Mouse (Mus musculus): ENCODE data around the gene Arl3. TPM values are rescaled to one million over a fixed set of nuclear protein-coding genes. Genes with fewer than 3 reads are reported as not detected.
"Not testable (repeated sequence)": the region's sequence is repeated elsewhere in the genome, so short reads cannot be mapped to it uniquely, and the experiment has no call there.

Gene Arl3
- total and polyA plus RNA-seq, 3 experiments, result 24.1 to 46.5 (median 45.3) TPM

GRCm38 (mm10) chr19:46571211-46571877 lies 1.7 kb downstream of the Arl3 start:
- dilution Hi-C loops (cut with MboI; ENCODE audit: extremely low pct_ligation_motif_present, extremely low pct_unique_long_range_greater_than_20kb, low sequenced_read_pairs); in situ Hi-C loops (cut with MboI; ENCODE audit: low pct_ligation_motif_present, low pct_unique_long_range_greater_than_20kb, low sequenced_read_pairs); H3K79me2 ChIP-seq (replicated peaks; ENCODE audit: control insufficient read depth, extremely low read depth, insufficient read depth, poor library complexity, severe bottlenecking); H3K36me3 ChIP-seq (replicated peaks in 1 of 2; ENCODE audit: control insufficient read depth in 1 of 2, insufficient read depth in 1 of 2, low read length in 1 of 2); H3K27ac ChIP-seq (ENCODE audit: insufficient read depth, low read depth); H3K9ac ChIP-seq (ENCODE audit: insufficient read depth, low read depth); DNase-seq (ENCODE audit: extremely low read depth); H3K27me3 ChIP-seq (replicated peaks); H3K4me3 ChIP-seq (replicated peaks in 1 of 3; ENCODE audit: low read depth in 2 of 3, low read length in 2 of 3, poor library complexity in 1 of 3); H3K9me3 ChIP-seq (replicated peaks; ENCODE audit: low read length): not testable (repeated sequence)
- Histone ChIP-seq H3K4me2 (ENCODE audit: insufficient read depth, low read depth, poor library complexity, severe bottlenecking) (peak overlapping the region; percentile 86), H3K4me1 (ENCODE audit: control insufficient read depth in 1 of 2, insufficient read depth in 2 of 2) (peaks cover 0 to 22% of the 10 kb centered on the region in 2 experiments; a peak in 3 of 4 replicates)
- TF ChIP-seq CTCF (conservative IDR thresholded peaks at IDR 0.05 in 1 of 2, IDR thresholded peaks at IDR 0.05 in 1 of 2; ENCODE audit: low read depth in 2 of 2, low read length in 2 of 2), result peak in 1 of 2 experiments; percentile 30; a peak in 2 of 4 replicates
- peak; percentile 74 for TF ChIP-seq ZNF384 (IDR thresholded peaks at IDR 0.05; ENCODE audit: low read depth, low read length)

GRCm38 (mm10) chr19:46564043-46564462 lies 8.9 kb downstream of the Arl3 start:
- H3K79me2 ChIP-seq (replicated peaks; ENCODE audit: control insufficient read depth, extremely low read depth, insufficient read depth, poor library complexity, severe bottlenecking), result no peaks in the 10 kb centered on the region
- in situ Hi-C loops (cut with MboI; ENCODE audit: low pct_ligation_motif_present, low pct_unique_long_range_greater_than_20kb, low sequenced_read_pairs), result no loop called here
- H3K4me3 ChIP-seq (replicated peaks in 1 of 3; ENCODE audit: low read depth in 2 of 3, low read length in 2 of 3, poor library complexity in 1 of 3), result peak overlapping the region; percentile 21 to 53 (median 45)
- dilution Hi-C loops (cut with MboI; ENCODE audit: extremely low pct_ligation_motif_present, extremely low pct_unique_long_range_greater_than_20kb, low sequenced_read_pairs), result no loop called here
- no peaks in the 10 kb centered on the region for H3K9me3 ChIP-seq (replicated peaks; ENCODE audit: low read length)
- peaks cover 8 to 31% of the 10 kb centered on the region in 2 experiments for H3K4me1 ChIP-seq (ENCODE audit: control insufficient read depth in 1 of 2, insufficient read depth in 2 of 2)
- no peaks in the 10 kb centered on the region for H3K27me3 ChIP-seq (replicated peaks)
- peak overlapping the region; percentile 95 for H3K4me2 ChIP-seq (ENCODE audit: insufficient read depth, low read depth, poor library complexity, severe bottlenecking)
- H3K9ac ChIP-seq (ENCODE audit: insufficient read depth, low read depth), result peak overlapping the region; percentile 34; the same call in 1 of the 2 replicates
- peak overlapping the region; percentile 87 for H3K27ac ChIP-seq (ENCODE audit: insufficient read depth, low read depth)
- peak; percentile 75 for DNase-seq (ENCODE audit: extremely low read depth)
- peaks cover 0 to 4% of the 10 kb centered on the region in 2 experiments for H3K36me3 ChIP-seq (replicated peaks in 1 of 2; ENCODE audit: control insufficient read depth in 1 of 2, insufficient read depth in 1 of 2, low read length in 1 of 2)
- peak; percentile 55 for TF ChIP-seq ETS1 (conservative IDR thresholded peaks at IDR 0.05; ENCODE audit: low read depth, low read length)
- TF ChIP-seq NELFE (IDR thresholded peaks at IDR 0.05; ENCODE audit: low read depth, low read length), result peak; percentile 67
- peak; percentile 50; the same call in 1 of the 2 replicates for TF ChIP-seq UBTF (IDR thresholded peaks at IDR 0.05; ENCODE audit: low read depth, low read length)
- peak; percentile 56; the same call in 1 of the 2 replicates for TF ChIP-seq MAZ (IDR thresholded peaks at IDR 0.05; ENCODE audit: low read depth, low read length)
- peak; percentile 72 for TF ChIP-seq NRF1 (IDR thresholded peaks at IDR 0.05; ENCODE audit: low read depth, low read length)
- 0 out of 2 replicates have a peak, but pooled peaks have one; percentile 32 for TF ChIP-seq KAT2A (IDR thresholded peaks at IDR 0.05; ENCODE audit: insufficient replicate concordance, low read length)
- peak; percentile 66 for TF ChIP-seq EP300 (IDR thresholded peaks at IDR 0.05; ENCODE audit: low read length)
- peak; percentile 71 for TF ChIP-seq IRF4 (IDR thresholded peaks at IDR 0.05; ENCODE audit: low read depth, low read length)
- TF ChIP-seq MEF2A (IDR thresholded peaks at IDR 0.05; ENCODE audit: borderline replicate concordance, low read depth, low read length), result 0 out of 2 replicates have a peak, but pooled peaks have one; percentile 15
- TF ChIP-seq E2F4 (IDR thresholded peaks at IDR 0.05; ENCODE audit: insufficient replicate concordance, low read depth, low read length), result no peak
- TF ChIP-seq SMC3 (IDR thresholded peaks at IDR 0.05; ENCODE audit: low read depth, low read length), result peak; percentile 17; the same call in 1 of the 2 replicates
- peak; percentile 29; the same call in 1 of the 2 replicates for TF ChIP-seq USF1 (IDR thresholded peaks at IDR 0.05; ENCODE audit: low read depth, low read length)
- no peak for TF ChIP-seq ZKSCAN1 (IDR thresholded peaks at IDR 0.05; ENCODE audit: borderline replicate concordance, low read depth, low read length)
- TF ChIP-seq GABPA (IDR thresholded peaks at IDR 0.05; ENCODE audit: insufficient replicate concordance, low read depth, low read length), result no peak
- TF ChIP-seq TCF12 (IDR thresholded peaks at IDR 0.05; ENCODE audit: low read depth, low read length), result peak; percentile 43; the same call in 1 of the 2 replicates
- no peak; the same call in 1 of the 2 replicates for TF ChIP-seq CHD1 (IDR thresholded peaks at IDR 0.05; ENCODE audit: low read depth, low read length)
- peak; percentile 95 for TF ChIP-seq MXI1 (IDR thresholded peaks at IDR 0.05; ENCODE audit: low read depth, low read length)
- no peak for TF ChIP-seq ZC3H11A (IDR thresholded peaks at IDR 0.05; ENCODE audit: low read depth, low read length)
- TF ChIP-seq JUN (IDR thresholded peaks at IDR 0.05; ENCODE audit: insufficient read depth, low read depth, low read length), result no peak; the same call in 1 of the 2 replicates
- no peak for TF ChIP-seq ELF1 (IDR thresholded peaks at IDR 0.05; ENCODE audit: low read depth, low read length)
- peak; percentile 33; the same call in 1 of the 2 replicates for TF ChIP-seq USF2 (conservative IDR thresholded peaks at IDR 0.05; ENCODE audit: low read depth, low read length)
- peak; percentile 69; the same call in 1 of the 2 replicates for TF ChIP-seq RCOR1 (conservative IDR thresholded peaks at IDR 0.05; ENCODE audit: low read depth, low read length)
- peak; percentile 36; the same call in 1 of the 2 replicates for TF ChIP-seq JUND (conservative IDR thresholded peaks at IDR 0.05; ENCODE audit: low read depth, low read length)
- TF ChIP-seq POLR2A (IDR thresholded peaks at IDR 0.05; ENCODE audit: low read depth, low read length), result peak; percentile 57
- TF ChIP-seq PAX5 (IDR thresholded peaks at IDR 0.05; ENCODE audit: low read length), result no peak
- peak; percentile 37; the same call in 1 of the 2 replicates for TF ChIP-seq HCFC1 (IDR thresholded peaks at IDR 0.05; ENCODE audit: low read depth, low read length)
- 0 out of 2 replicates have a peak, but pooled peaks have one; percentile 11 for TF ChIP-seq BHLHE40 (IDR thresholded peaks at IDR 0.05; ENCODE audit: low read depth, low read length)
- TF ChIP-seq MAFK (IDR thresholded peaks at IDR 0.05; ENCODE audit: insufficient replicate concordance, low read length), result peak; percentile 45; the same call in 1 of the 2 replicates

Data from CH12.LX (cell line).